Mouse (Mus musculus) cerebellum, postnatal 25 days (tissue): Measurements from ENCODE around the gene Bicc1.
A peak's percentile ranks its signal among the peaks of the same experiment; 100 is the strongest.

Experiments used
- DNase-seq, 2 experiments: peaks; one replicate each; pipeline ENCODE4 v3.0.0; 2021; ENCODE audit warnings: mixed read lengths in 2 of 2

Gene Bicc1

DNA sequence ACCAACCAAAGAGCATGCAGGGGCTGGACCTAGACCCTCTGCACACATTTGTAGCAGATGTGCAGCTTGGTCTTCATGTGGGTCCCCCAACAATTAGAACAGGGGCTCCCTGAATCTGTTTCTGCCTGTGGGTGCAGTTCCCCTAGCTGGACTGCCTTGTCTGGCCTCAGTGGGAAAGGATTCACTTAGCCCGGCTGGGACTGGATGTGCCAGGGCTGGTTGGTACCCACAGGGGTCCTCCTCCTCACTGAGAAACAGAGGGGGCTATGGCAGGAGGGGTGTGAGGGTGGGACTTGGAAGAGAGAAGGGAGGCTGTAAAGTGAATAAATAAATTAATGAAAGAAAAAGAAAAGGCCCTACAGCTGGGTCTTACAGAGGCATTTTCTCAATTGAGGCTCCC, 115.1 kb downstream of the Bicc1 start:
- DNase-seq, result no peak

DNA sequence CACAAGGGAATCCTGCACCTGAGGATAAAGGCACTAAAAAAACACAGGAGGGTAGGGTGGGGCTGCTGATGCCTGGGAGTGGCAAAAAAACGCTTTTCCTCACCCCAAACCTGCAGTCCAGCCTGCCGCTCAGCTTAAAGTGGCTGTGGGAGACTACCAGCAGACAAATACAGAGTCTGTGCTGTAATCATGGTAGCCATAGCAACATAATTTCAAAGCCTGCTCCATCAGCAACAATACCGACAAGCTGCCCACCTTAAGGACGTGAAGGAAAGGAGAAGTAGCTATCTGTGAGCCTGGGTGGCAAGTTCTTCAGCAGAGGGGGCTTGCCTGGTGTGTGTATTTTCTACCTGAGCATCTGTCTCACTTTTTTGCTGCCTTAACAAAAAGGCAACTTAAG, 117.6 kb downstream of the Bicc1 start:
- no peak for DNase-seq

DNA sequence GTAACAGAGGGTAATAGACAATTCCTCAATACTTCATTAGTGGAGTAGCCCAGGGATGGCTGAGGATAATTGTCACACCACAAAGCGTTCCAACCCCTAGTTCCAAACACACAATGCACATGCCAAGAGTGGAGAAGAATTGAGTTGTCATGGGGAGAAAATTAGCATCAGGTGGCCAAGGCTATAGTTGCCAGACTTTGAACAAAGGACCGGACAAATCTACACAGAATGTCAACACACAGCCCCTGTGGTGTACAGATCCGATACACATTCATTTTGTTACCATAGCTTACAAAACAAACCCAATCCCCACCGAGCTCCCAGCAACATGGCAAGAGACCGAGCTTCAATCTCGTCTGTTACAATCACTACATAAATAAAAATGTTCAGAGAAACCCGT, 123.0 kb downstream of the Bicc1 start:
- DNase-seq, result no peak

DNA sequence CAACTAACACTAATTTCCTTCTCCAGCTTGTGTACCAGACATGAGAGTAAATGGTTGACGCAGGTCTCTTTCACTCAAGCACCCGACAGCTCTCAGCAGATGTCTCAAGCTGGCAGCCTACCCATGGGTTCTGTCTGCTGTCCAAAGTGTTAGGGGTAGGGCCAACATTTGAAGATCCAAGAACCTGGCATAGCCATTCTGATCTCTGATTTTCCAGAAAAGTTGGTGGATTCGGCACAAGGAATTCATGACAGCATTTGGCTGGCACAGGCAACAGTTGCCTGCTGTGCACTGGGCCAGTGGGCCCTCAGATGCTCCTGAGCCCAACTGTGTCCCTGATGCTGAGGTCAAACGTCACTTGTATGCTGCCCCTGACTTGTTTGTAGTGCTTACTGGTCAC, 130.5 kb downstream of the Bicc1 start:
- DNase-seq, result peak; percentile 36 to 39

DNA sequence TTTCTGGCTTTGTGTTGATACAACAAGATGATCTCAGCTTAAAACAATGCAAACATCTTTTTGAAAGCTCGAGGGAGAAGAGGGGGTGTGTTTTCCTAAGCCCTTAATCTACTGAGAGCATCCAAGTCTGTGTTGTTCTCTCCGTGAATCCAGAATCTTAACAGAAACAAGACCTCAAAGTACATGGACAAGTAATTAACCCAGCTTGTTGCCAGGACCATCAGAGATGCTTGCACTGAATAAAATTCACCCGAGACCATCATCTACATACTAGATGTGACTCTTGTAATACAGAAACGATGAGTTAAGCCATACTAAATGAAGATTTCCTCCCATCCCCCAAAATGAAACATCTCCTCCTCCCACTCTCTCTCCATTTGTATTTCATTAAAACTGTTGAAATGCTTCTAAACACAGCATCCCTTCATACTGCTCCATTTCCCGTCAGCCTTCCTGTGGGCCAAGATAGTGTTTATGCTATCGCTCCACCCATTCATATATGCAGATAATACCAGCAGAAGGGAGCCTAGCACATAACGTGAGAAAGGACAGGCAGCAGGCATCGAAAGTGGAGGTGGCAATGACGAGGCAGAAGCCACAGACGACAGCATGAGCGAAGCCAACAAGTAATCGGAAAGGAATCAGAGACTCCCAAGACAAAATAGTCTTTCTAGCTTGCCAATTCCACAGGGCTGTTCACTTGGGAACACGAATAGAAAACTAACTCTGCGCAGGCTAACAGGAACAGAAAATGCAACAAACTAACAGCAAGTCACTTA, 131.2 kb downstream of the Bicc1 start:
- no peak for DNase-seq

DNA sequence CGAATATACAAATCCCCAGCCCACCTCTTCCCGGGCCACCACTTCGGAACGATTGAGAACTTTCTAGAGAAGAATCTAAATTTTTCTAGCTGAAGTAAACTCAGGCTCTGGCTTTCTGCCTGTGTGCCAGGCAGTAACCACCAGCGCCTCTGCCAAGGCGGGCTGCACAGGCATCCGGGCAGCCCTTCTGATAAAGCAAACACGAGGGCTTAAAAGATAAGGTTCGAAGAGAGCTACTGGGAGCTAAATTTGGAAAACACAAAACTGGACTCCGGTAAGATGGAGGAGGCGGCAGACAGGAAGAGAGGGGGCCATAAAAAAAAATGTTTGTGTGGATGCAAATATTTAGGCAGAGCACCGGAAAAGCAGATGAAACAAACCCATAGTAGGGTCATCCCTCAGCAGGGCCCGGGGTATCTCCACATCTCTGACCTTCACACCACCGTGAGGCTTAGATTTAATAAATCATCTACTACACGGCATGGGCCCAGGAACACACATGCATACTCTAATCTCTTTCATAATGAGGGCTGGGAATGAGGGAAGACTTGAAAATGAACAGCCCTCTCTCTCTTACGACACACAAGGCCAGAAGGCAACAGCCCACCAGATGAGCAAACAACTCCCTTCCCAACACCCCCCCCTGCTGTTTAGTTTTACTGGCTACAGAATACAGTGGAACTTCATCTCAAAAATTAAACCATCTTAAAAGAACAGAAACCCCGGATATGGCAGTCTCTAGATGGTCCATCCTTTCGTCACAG, 134.2 kb downstream of the Bicc1 start:
- DNase-seq, result no peak

DNA sequence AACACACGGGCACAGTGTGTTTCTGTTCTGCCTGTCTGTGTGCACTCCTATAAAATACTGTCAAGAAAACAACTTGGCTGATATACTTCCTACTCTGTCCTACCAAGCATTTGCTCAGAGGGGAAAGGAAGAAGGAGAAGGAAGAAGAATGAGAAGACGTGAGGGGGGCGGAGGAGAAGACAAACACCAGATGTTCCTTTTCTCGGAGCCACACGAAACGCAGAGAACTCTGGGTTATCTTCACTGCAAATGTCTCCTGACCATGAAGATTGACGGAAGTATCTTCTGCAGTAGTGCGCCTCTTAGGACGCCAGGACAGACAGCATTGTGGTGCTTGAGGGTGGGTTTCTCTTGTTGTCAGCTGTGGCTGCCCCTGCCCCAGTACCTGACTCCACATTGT, 134.8 kb downstream of the Bicc1 start:
- no peak for DNase-seq

DNA sequence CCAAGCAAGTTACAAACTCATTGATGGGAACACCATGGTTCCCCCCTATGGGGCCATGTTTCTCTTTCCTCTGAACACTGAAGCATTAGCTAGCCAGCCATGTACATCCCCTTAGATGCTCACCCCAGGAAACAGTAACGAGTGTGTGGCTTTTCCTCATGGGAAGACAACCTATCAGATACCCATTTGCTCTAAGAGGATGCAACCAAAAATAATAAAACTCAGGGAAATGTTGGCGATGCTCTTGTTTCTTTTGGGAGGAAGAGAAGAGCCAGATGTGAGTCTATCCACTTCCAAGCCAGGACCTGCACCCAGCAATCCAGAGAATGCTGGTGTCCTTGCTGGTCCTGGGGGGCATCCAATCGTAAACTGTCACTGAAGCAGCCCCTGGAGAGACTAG, 136.0 kb downstream of the Bicc1 start:
- DNase-seq, result no peak

DNA sequence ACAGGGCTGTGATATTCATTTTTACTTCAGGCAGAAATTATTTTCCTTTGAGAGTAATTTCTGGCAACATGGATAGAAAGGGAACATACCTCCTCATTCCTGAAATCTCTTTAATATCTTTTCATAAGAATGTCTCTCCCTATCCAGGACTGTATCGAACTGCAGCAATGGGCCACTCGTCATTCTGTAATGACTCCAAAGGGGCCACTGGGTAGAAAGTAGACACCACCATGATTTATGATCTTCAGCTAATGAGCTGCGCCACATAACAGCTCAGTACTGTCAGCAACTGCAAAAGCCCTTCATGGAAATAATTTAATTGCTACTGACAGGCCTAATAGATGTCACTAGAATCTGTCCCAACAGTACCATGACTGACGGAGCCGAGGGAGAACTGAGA, 139.0 kb downstream of the Bicc1 start:
- no peak for DNase-seq

DNA sequence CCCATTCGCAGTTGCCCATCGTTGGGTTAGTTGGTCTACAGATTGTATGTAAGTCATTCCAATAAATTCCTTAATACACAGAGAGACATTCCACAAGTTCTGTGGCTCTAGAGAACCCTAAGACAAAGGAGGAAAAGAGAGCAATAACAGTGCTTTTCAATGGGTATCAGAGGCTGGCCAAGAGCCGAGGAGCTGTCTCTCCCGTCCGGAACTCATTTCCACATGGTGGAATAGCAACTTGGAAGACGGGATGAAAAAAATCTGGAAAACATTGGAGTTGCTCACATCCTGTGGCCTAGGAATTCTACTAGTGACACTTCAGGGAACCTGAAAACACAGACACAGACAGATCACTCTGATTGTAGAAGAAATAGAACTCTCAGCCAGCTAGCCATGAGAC, 139.7 kb downstream of the Bicc1 start:
- DNase-seq, result no peak

DNA sequence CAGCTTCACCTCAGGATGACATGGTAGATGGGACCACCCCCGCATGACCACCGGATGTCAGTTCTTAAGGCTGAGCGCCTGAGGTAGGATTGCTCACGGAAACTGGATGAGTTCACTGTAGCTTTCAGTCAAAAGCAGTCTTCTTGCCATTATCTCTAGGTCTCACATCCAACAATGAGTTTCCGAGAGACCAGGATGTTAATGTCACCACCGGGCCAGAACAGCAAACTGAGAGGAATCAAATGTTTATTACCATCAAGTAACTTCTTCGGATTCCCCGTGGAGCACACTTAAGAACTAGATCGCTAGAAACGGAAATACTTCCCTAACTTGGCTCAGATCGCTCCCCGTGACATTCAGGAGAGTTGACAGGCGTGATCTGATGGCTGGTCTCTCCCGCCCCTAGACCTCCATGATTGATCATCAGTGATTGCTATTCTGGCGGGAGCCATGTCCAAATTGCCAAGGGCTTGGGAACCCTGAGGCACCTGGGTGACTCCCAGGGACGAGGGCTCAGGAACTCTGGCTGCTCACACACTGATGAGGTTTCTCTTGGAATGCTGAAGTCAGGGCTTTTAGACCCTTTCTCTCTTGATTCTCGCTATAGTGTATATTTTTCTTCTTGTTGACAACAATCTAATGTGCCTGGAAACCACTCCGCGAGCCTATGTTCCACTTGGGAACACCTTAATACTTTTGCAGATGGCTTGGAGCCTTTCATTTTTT, 149.6 kb downstream of the Bicc1 start:
- DNase-seq, result no peak

DNA sequence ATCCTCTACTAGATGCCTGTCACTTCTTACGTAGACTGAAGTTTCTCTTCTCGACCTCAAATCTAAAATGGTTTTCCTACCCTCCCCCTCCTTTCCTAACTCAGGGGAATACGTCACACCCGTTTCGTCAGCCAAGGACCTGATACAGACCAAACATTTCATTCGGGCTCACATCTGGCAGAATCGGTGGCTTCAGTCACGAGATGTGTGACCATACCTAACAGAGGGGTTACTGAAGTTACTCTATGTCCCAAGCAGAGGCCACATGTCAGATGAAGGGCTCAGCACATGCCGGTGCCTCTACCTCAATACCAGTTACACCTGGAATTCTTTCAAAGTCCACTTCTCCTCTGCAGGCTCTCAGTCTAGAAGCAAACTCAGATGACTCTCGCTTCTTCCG, 150.8 kb downstream of the Bicc1 start:
- no peak for DNase-seq

DNA sequence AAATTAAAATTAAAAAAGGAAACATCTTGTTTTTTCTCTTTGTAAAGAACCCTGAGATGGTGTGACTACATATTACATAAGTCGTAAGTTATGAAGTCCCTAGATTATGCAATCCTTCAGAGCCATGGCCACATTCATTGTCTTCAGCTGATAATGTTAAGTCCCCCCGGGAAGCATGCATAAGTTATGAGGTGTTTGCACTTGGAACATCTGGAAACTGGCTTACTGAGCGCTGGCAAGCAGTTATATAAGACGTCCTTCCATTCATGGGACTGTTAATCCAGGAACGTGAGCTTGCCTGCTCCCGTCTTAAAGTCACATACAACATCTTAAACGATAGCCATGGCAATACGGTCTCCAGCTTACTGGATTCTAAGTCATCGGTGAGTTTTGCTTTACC, 151.5 kb downstream of the Bicc1 start:
- no peak for DNase-seq

DNA sequence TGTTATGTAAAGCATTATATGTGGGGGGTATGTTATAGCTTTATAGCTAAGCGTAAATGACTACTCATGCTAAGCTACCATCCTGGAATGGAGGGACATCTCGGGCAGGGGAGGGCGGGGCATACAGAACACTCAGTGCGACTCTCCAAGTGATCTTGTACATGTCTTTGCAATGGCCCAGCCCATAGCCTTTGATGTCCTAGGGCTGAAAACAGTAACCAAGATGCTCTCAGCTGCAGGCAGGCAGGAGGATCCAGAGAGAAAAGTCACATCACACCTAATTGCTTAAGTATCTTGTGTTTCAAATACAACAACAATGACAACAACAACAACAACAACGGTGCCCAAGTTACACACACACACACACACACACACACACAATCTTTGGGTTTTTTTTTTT, 152.0 kb downstream of the Bicc1 start:
- DNase-seq, result no peak

DNA sequence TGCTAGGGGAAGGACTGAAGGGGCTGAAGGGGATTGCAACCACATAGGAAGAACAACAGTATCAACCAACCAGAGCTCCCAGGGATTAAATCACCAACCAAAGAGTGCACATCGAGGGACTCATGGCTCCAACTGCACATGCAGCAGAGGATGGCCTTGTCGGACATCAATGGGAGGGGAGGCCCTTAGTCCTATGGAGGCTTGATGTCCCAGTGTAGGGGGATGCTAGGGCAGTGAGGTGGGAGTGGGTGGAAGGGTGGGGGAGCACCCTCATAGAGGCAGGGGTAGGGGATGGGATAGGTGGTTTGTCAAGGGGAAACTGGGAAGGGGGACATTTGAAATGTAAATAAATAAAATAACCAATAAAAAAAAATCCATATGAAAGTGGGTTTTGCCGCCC, 152.5 kb downstream of the Bicc1 start:
- DNase-seq, result no peak

DNA sequence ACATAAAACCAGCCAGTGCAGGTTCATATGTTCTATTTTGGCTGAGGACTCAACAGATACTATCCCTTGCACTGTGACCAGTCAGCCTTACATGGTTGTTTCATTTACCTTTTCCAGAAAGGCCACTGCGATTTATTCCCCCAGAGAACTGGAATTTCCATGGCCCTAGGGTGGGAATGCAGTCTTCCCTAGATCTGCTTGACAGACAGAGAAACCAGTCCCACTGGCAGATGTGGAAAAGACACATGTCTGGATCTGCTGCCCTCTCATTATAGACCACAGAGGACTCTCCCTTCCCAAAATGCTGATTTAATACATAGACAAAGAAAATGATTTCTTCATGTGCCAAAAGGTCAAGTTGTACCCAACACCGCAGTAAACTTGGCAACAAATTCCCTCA, 156.6 kb downstream of the Bicc1 start:
- no peak for DNase-seq

DNA sequence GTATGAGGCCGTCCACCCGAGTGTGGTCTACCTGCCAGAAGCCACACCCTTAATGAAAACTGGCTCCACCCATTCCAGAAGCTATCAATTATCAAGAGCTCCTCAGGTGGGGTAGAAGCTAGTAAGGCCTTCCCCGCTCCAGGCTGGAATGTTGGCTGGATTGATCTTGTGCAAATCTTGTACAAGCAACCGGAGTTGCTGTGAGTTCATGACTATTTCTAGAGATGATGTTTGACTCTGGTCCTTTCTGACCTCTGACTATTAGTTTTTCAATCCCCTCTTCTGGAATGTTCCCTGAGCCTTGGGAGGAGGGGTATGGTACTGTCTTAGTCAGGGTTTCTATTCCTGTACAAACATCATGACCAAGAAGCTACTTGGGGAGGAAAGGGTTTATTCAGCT, 157.3 kb downstream of the Bicc1 start:
- DNase-seq, result no peak

DNA sequence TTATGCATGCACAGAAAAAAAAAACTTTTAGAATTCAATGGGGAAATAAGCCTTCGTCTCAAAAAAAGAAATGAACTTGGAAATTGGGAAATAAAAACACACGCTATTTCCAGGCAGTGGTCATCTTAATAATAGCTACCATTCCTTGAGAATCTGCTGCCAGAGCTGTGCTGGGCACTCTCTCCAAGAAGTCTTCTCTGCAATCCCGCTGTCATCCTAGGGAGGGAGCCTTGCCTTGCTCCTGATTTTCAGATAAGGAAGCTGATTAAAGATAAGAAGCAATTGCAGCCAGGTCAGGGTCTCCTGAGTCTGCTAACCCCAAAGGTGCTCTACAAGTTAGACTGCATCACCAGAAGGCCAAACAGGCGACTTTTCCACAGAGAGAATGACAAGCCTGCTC, 161.4 kb downstream of the Bicc1 start:
- DNase-seq, result peak in 1 of 2 experiments; percentile 27

DNA sequence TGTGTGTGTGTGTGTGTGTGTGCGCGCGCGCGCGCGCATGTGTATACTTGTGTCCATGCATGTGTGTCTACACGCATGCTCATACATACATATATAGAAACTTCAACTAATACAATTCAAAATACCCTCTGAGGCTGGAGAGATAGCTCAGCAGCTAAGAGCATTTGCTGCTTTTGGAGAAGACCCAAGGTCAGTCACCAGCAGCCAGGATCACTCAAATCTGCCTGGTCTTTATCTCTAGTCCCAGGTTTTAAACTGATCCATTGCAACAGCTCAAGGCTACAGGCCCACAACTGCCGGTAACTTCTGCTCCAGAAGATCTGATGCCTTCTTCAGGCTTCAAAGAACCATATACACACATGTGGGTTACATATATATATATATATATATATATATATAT, 163.4 kb downstream of the Bicc1 start:
- no peak for DNase-seq

DNA sequence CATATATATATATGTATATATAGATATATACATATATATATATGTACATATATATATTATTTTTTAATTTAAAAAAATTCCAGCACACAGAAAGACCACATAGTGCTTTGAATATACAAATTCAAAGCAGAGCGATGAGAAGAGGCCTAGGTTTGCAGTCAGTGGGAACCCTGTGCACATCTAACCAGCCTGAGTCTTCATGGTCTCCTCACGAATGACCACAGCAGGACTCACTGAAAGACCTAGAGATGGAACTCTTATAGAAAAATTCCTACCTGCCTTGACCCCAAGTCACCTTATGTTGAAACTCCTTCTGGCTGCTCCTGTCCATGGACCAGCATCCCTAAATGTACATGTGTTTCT, 165.4 kb downstream of the Bicc1 start:
- no peak for DNase-seq

DNA sequence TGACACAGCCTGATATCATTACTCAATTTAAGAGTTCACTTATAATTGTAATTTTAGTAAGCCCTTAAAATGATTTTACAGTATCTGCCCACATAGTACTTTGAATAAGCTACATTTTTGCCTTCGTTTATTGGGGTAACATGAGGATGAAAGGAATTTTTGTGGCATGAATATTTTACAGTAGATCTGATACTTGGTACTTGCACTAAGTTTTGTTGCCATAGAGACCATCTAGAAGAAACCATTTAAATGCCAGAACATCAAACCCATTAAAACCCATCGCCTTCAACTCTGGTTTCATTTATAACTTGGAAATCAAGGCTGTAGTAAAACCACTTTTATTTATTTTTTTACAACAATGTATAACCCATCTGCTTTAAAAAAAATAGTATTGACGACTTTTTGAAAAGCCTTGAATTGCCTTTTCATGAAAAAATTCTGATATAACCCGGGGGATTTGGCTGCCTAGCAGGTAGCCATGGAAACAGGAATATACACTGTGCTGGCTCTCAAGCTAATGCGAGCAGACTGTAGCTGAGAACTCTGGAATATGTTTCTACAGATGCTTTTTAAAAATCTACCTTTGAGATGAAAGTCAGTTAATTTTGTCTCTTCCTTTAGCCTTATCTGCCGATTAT, 165.9 kb downstream of the Bicc1 start:
- no peak for DNase-seq

DNA sequence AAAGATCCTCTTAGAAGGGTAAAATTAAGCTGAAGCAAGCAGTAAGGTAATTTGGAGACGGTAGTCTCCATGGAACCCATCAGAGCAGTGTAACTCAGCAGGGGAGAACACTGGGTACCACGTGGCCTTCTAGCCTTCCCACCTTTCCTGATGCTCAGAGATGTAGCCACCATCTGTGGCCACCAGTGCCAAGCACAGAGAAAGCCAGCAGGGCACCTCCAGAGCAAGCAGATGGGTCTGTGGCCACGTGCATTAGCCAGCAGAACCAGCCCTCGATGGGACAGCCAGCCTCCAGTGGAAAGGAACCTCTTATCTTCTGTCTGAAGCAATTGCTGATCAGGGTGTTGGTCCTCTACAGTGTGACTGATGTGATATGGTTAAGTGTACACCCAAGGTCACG, 172.1 kb downstream of the Bicc1 start:
- peak; percentile 6 to 24 for DNase-seq

DNA sequence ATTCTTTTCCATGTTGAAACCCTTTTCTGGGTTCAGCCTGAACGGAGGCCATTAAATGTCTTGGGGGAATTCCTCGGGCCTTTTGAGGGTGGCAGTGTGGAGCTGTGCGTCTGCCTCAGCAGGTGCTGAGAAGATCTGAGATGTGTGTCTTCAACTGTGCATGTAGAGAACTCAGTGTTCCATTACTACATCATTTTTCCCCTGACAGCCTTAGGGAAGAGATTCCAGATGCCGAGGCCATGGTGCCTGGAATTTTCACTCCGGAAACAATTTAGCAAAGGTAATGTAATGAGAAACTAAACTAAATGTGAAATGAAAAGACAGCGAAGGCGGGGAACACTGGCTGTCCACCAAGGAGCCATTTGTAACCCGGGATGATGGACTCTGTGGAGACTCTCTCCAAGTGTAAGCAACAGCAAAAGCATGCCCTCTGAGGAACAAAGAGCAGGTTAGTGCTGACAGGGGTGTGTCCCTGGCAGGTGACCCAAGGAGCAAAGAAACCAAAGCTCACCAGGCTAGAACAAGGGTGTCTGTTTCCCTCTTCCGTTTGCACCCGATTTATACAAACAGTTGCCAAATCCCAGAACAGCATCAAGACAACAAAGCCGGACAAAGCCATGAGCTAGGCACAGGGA, 176.3 kb downstream of the Bicc1 start:
- DNase-seq, result no peak
